Mouse (Mus musculus) mouse trophoblast stem cell (cell line): ENCODE measurements around the gene Kcnh8.

ENCODE experiments used
- in situ Hi-C, 2 experiments: fragments of 300-500 bp; cut with MseI, MboI; formaldehyde crosslinking; loops; 2 replicates in 1 of 2; 3 replicates in 1 of 2; pipeline ENCODE4 v1.15.1; 2025

The Kcnh8 gene

DNA sequence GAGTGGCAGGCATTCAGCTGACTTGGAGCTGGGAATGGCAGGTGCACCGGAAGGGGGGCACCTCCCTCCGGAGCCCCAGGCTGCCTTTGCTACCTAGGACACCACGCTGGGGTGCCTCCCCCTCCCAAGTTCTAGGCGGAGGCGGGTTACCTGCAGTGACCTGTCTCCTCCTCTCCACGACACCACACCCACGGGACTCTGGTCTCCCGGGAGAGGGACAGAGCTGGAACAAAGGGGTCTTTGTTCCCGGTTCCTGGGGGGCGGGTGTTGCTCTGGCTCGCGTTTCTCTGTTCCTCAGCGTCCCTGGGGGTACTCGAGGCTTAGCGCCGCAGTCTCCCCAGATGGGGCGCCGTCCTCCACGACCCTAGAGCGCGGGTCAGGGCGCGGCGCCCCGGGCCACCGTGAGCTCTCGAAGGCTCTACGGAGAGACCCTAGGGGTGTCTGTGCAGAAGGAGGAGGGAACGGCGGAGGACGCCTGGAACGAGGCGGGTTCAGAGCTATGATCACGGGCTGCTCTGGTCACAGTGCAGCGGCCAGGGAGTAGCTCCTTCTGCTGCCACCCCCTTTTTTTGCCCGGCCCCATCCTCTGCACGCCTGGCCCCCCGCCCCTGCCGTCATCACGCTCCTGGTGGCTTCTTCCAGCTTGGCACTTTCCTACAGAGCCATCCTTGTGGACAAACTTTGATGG, at the start of gene Kcnh8:
Gene Kcnh8 (plus strand): TSS at position 617 of the 688 bp plus-strand sequence.
- in situ Hi-C loops, result no loop called here

DNA sequence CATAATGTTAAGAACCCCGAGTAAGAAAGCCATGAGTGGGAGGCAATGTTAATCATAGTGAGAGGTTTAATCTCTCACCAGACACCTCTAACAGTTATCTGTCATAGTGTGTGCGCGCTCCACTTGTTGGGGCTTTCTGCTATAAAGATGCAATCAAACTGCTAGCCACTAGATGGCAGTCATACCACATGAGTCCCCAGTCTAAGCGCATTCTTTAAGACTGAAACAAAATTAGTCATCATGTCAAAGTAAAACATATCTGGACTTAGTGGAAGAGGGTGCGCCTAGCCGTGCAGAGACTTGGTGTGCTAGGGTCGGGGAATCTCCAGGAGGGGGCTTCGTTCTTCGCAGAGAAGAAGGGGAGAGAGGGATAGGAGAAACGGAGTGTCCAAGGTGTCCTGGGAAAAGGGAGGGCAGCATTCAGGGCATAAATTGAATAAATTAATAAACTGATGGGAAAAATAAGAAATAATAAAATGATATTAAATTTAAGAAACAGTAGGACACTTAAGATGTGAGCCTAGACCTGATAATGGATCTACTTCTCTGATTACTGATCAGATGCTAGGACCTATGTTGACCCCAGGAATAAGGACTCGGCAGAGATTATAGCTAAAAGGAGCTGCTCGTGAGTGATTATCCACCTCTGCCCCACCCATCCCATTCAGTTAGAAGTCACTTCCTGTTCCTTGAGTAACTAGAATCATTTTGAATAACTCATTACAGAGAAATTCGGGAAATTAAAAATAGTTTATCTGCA, 42.4 kb upstream of the Kcnh8 start:
- in situ Hi-C loops, result loop anchor here (10.0 kb wide), 1 partner anchor 825 kb away; no protein-coding TSS in a partner anchor

GRCm38 (mm10) chr17:52565467-52566155, 36.9 kb upstream of the Kcnh8 start:
- in situ Hi-C loops, result loop anchor here (10.0 kb wide), 1 partner anchor 819 kb away; no protein-coding TSS in a partner anchor

- in situ Hi-C loops, result loop anchor here (10.0 kb wide), 1 partner anchor 815 kb away; no protein-coding TSS in a partner anchor
Observed at GRCm38 (mm10) chr17:52569584-52570270, 32.8 kb upstream of the Kcnh8 start.

- in situ Hi-C loops, result no loop called here
Observed at GRCm38 (mm10) chr17:52572229-52572628, 30.3 kb upstream of the Kcnh8 start.

GRCm38 (mm10) chr17:52591503-52592194, 10.9 kb upstream of the Kcnh8 start:
- in situ Hi-C loops, result no loop called here

DNA sequence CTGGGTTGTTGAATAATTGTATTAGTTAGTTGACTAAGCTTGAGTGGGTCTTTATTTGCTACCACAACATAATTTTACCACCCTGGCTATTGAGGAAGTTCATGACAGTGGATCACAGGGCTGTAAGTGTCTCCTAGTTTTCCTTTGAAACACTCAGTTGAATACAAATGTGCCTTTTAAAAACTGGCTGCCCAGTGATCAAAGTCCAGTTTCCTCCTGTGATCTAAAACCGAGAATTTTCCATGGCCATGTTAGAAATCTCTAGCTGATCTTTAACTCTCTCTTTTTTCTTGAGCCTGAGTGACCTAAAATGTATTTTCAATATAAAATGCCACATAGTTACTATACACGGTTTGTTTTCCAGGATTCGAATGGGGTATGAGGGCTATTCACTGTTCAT, 3.4 kb upstream of the Kcnh8 start:
- in situ Hi-C loops, result no loop called here

- in situ Hi-C loops, result no loop called here
Observed at GRCm38 (mm10) chr17:52600882-52601371, 1.6 kb upstream of the Kcnh8 start.

- in situ Hi-C loops, result no loop called here
Observed at GRCm38 (mm10) chr17:52602781-52603170, 267 bp downstream of the Kcnh8 start.

DNA sequence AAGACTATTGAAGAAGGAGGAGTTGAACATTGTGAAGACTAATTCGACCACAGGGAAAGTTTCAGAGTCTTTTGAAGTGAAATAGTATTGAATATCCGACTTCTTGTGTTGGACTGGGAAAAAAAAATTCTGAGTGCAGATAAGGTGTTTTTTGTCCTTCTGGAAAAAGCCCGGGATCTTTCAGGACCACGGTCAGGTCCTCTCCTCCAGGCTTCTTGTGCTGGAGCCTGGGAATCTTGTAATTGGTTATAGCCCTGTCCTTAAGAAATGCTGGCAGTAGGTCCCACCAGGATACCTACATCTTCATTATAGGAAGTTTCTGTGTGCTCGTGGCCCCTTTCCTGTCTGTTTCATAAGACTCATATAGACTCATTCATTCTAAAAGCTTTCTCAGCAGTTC, 902 bp downstream of the Kcnh8 start:
- in situ Hi-C loops, result no loop called here

- in situ Hi-C loops, result no loop called here
Observed at GRCm38 (mm10) chr17:52611382-52611781, 8.9 kb downstream of the Kcnh8 start.

GRCm38 (mm10) chr17:52649186-52649585, 46.7 kb downstream of the Kcnh8 start:
- in situ Hi-C loops, result no loop called here

- in situ Hi-C loops, result no loop called here
Observed at GRCm38 (mm10) chr17:52691988-52692387, 89.5 kb downstream of the Kcnh8 start.

- in situ Hi-C loops, result no loop called here
Observed at GRCm38 (mm10) chr17:52701944-52702343, 99.4 kb downstream of the Kcnh8 start.

- in situ Hi-C loops, result no loop called here
Observed at GRCm38 (mm10) chr17:52712319-52712718, 109.8 kb downstream of the Kcnh8 start.

GRCm38 (mm10) chr17:52722214-52722613, 119.7 kb downstream of the Kcnh8 start:
- in situ Hi-C loops, result no loop called here

- in situ Hi-C loops, result no loop called here
Observed at GRCm38 (mm10) chr17:52728806-52729205, 126.3 kb downstream of the Kcnh8 start.

GRCm38 (mm10) chr17:52738436-52738835, 135.9 kb downstream of the Kcnh8 start:
- in situ Hi-C loops, result no loop called here

DNA sequence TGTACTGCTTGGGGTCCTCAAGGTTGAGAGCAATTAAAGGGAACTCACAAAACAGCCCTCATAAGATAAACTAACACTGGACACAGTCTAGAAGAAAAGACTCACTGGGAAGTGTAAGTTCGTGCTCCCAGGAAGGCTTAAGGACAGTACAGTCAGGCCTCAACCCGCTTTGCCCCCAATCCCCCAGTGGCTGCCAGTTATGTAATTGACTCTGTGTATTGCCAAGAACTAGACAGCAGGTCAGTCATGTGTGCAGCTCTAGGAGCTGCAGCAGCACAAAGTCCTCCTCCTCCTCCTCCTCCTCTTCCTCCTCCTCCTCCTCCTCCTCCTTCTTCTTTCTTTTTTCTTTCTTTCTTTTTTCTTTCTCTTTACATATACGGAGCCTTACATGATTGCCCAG, 185.6 kb downstream of the Kcnh8 start:
- in situ Hi-C loops, result no loop called here

DNA sequence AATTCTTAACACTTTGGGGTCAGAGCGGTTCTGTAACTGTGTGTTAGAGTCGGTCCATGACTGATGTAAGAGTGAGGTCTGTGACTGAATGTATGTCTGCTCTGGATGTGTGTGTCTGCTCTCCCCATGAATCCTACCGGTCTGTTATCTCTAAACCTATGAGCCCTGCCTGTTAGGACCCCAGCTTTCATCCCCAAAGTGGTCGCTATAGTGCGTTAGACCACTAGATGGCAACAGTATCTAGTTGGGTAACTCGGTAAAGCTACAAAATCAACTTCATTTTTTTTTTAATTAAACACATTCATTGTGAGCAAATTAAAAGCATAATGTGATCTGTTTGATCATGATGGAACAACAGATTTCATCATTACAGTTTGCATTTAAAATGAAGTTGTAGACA, 202.0 kb downstream of the Kcnh8 start:
- in situ Hi-C loops, result no loop called here

DNA sequence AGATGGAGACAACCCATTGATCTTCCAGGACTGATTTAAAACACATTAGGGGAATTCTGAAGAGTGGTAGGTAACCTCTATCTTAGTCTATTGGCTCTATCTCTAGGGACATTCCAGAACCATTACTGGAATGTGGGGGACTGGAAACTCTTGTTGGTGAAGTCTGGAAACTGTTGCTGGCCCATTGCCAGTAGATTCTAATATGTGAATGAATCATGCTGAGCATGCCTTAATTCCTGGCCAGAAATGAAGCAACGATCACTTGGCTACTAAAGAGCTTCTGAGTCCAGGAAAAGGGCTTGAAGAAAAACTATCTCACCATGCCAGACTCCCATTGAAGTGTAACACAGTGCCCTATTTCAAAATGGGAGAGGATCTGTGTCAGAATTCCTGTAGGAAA, 208.3 kb downstream of the Kcnh8 start:
- in situ Hi-C loops, result no loop called here
